8 mouse cellular contexts compared by ENCODE assay signal in the genomic region with DNA sequence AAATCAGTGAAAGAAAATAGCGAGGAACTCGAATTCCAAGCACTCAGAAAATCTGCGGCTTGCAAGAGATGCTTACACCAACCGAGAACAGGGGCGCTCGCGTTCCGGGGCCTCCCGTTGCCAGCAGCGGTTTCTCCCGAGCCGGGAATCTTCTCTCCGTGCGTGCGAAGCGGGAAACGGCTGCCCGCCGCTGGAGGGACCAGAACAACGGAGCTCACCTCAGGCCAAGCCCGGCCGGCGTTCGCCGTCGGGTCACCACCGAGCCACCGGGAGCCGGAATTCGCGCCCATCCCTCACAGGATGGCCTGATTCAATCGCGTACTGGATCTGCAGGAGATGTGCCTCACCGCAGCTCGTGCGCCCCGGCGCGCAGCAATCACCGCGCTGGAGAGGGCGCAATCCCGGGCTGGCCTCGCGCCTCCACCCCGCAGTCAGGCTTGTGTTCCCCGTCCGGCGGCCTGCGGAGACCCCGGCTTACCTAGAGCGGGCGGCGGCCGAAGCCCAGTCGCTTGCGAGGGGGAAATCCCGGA. TPM values are rescaled to one million over a fixed set of nuclear protein-coding genes. Genes with fewer than 3 reads are reported as not detected.
DNase-seq lines count a peak whose midpoint lies in the region; ATAC-seq and TF ChIP-seq lines count a peak whose summit lies in the region.

No protein-coding gene starts in this region.

- no peaks in the 10 kb centered on the region for H3K36me3 ChIP-seq in heart, embryonic 15.5 days
- H3K36me3 ChIP-seq in limb, embryonic 13.5 days, result no peaks in the 10 kb centered on the region

- ATAC-seq in heart, embryonic 15.5 days (replicated peaks; ENCODE audit: insufficient number of reproducible peaks, insufficient read depth, low FRiP score, low read depth), result peak; percentile 2; the same call in 1 of the 2 replicates
- no peak for ATAC-seq in limb, embryonic 13.5 days (ENCODE audit: low FRiP score, low read depth)
- ATAC-seq in monocyte, adult 5-6 weeks (replicated peaks; ENCODE audit: insufficient number of reproducible peaks, low FRiP score, low TSS enrichment, poor library complexity, severe bottlenecking), result no peak

- peak overlapping the region; percentile 89 for H3K4me3 ChIP-seq in left cerebral cortex, adult 2 months
- peak overlapping the region; percentile 70 for H3K4me3 ChIP-seq in heart, embryonic 15.5 days
- peak overlapping the region; percentile 92 for H3K4me3 ChIP-seq in limb, embryonic 13.5 days

- H3K4me2 ChIP-seq in heart, embryonic 15.5 days, result peak overlapping the region; percentile 66
- peak overlapping the region; percentile 99 for H3K4me2 ChIP-seq in limb, embryonic 13.5 days (replicated peaks)

- intact Hi-C loops in left cerebral cortex, adult 2 months (cut with DNase I), result no loop called here
- intact Hi-C loops in left cerebral cortex, postnatal 4 days (cut with DNase I), result loop anchor here (2.0 to 5.0 kb wide), 2 partner anchors 42 to 76 kb away; no protein-coding TSS in a partner anchor

- H3K9me3 ChIP-seq in heart, embryonic 15.5 days (replicated peaks), result no peaks in the 10 kb centered on the region
- H3K9me3 ChIP-seq in limb, embryonic 13.5 days, result no peaks in the 10 kb centered on the region

- TF ChIP-seq CTCF in left cerebral cortex, adult 2 months (IDR thresholded peaks at IDR 0.05), result no peak

- H3K4me1 ChIP-seq in heart, embryonic 15.5 days (replicated peaks), result peaks cover 48% of the 10 kb centered on the region
- peaks cover 52% of the 10 kb centered on the region for H3K4me1 ChIP-seq in limb, embryonic 13.5 days

- H3K27me3 ChIP-seq in heart, embryonic 15.5 days, result no peaks in the 10 kb centered on the region
- no peaks in the 10 kb centered on the region; the same call in 1 of the 2 replicates for H3K27me3 ChIP-seq in limb, embryonic 13.5 days

- peak; percentile 45 to 55 for DNase-seq in left cerebral cortex, adult 2 months (ENCODE audit: extremely low spot score in 1 of 2, low spot score in 2 of 2)
- no peak for DNase-seq in left cerebral cortex, postnatal 4 days
- DNase-seq in MN1 (ENCODE audit: low spot score), result peak; percentile 78
- DNase-seq in cerebellum, postnatal 10 days, result peak; percentile 78 to 83
- peak; percentile 48 for DNase-seq in naive thymus-derived CD4-positive, alpha-beta T cell, adult 2 months (ENCODE audit: low read depth)

- H3K27ac ChIP-seq in left cerebral cortex, adult 2 months, result peak overlapping the region; percentile 98
- peak overlapping the region; percentile 91 for H3K27ac ChIP-seq in heart, embryonic 15.5 days
- peak overlapping the region; percentile 93 for H3K27ac ChIP-seq in limb, embryonic 13.5 days

- peak overlapping the region; percentile 76 for H3K9ac ChIP-seq in heart, embryonic 15.5 days
- H3K9ac ChIP-seq in limb, embryonic 13.5 days, result peak overlapping the region; percentile 99

- under 1% methylated on average over 58 of the region's 58 CpGs for WGBS in heart, embryonic 15.5 days
- WGBS in limb, embryonic 13.5 days, result 0% methylated on average over 58 of the region's 58 CpGs

RNA-seq across cellular contexts. Expression of a gene that starts 1.8 kb away (rescaled TPM):
- total RNA-seq in left cerebral cortex, adult 2 months (2021), result 10 to 100 TPM; 20.6 to 21.3 TPM
- total RNA-seq in left cerebral cortex, postnatal 4 days (2021), result 10 to 100 TPM; 36.5 to 39.5 TPM
- polyA plus RNA-seq in heart, embryonic 15.5 days (2015; fragmentation: Nextera tagmentation; extraction: Ambion mirVana), result 4.2 and 5.7 TPM in 2 replicates
- polyA plus RNA-seq in limb, embryonic 13.5 days (2015; fragmentation: Nextera tagmentation; extraction: Ambion mirVana), result 12.7 and 13.8 TPM in 2 replicates
- total RNA-seq in monocyte, adult 5-6 weeks (2017), result 0.68 to 0.85 TPM (median 0.76 TPM) in 3 replicates

Comparison
In these comparisons a context has a peak if more than half of its experiments do, and no peak if none do; other contexts are left out.
1. RNA of a gene that starts 1.8 kb away (total RNA-seq): 36.5 to 39.5 TPM in left cerebral cortex, postnatal 4 days and 20.6 to 21.3 TPM in left cerebral cortex, adult 2 months; 0.68 to 0.85 TPM in monocyte, adult 5-6 weeks; every median in the first group is over 10 times any median in the second.
2. Peak in every context shown above with its lines, with median percentiles within 50 percentile points of each other: H3K27ac ChIP-seq and H3K4me3 ChIP-seq.